Mouse (Mus musculus): ENCODE measurements around the gene Senp5.

- TF ChIP-seq CTCF (IDR thresholded peaks at IDR 0.05; ENCODE audit: low read depth) (no peak), EP300 (IDR thresholded peaks at IDR 0.05; ENCODE audit: low read depth) (no peak)
These were observed 7.2 kb upstream of the Senp5 start for GRCm38 (mm10) chr16:32010330-32010729.
